ENCODE assay signal across 9 mouse cellular contexts in the genomic region with DNA sequence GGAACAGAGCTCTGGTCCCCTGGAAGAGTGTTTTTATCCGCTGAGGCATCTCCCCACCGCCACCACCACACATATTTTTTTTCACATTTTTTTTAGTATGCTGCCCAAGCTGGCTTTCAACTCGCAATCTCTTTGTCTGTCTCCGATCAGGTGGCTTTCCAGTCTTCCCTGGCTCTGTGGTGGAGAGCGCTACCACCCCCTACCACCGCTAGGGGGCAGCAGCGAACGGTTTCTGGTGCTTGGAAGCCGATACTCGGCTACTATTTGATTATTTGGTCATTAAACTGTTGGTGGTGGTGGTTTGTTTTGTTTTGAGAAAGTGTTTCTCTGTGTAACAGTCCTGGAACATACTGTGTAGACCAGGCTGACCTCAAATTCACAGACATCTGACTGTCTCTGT. TPM values are rescaled to one million over a fixed set of nuclear protein-coding genes. Genes with fewer than 3 reads are reported as not detected.
DNase-seq lines count a peak whose midpoint lies in the region; ATAC-seq and TF ChIP-seq lines count a peak whose summit lies in the region.
"Had no signal": no experiment of that assay in that cellular context is flagged by ENCODE, and none has a peak within 500 bp of the region (broad histone marks: within the 10 kb centered on the region; RNA-seq: fewer than 3 reads in every experiment).

No protein-coding gene starts in this region.

- no peaks in the 10 kb centered on the region for H3K36me3 ChIP-seq in forebrain, postnatal 0 days (ENCODE audit: insufficient read depth)
- H3K36me3 ChIP-seq in forebrain, embryonic 16.5 days (ENCODE audit: control insufficient read depth, insufficient read depth): no peaks in the 10 kb centered on the region
- no peaks in the 10 kb centered on the region for H3K36me3 ChIP-seq in midbrain, embryonic 14.5 days (ENCODE audit: control insufficient read depth, insufficient read depth, low read length)
- no peaks in the 10 kb centered on the region for H3K36me3 ChIP-seq in midbrain, embryonic 13.5 days

- no peaks in the 10 kb centered on the region for H3K9me3 ChIP-seq in forebrain, postnatal 0 days (ENCODE audit: low read length)
- no peaks in the 10 kb centered on the region for H3K9me3 ChIP-seq in forebrain, embryonic 16.5 days (ENCODE audit: control insufficient read depth, low read length)
- H3K9me3 ChIP-seq in midbrain, embryonic 14.5 days (ENCODE audit: control insufficient read depth, low read length): no peaks in the 10 kb centered on the region
- no peaks in the 10 kb centered on the region for H3K9me3 ChIP-seq in midbrain, embryonic 13.5 days

- H3K4me1 ChIP-seq in forebrain, postnatal 0 days (ENCODE audit: insufficient read depth): no peaks in the 10 kb centered on the region
- H3K4me1 ChIP-seq in forebrain, embryonic 16.5 days (replicated peaks; ENCODE audit: control insufficient read depth, insufficient read depth, low read length): no peaks in the 10 kb centered on the region
- H3K4me1 ChIP-seq in midbrain, embryonic 14.5 days (ENCODE audit: control insufficient read depth, insufficient read depth, low read length): no peaks in the 10 kb centered on the region
- no peaks in the 10 kb centered on the region for H3K4me1 ChIP-seq in midbrain, embryonic 13.5 days (replicated peaks)

- DNase-seq in forebrain, postnatal 0 days: peak; percentile 61
- DNase-seq in midbrain, embryonic 14.5 days: peak; percentile 82
- peak; percentile 10 for DNase-seq in cerebellum, adult 9-10 months
- peak; percentile 40 to 57 for DNase-seq in kidney, postnatal 25 days
- DNase-seq in naive thymus-derived CD4-positive, alpha-beta T cell, adult 2 months (ENCODE audit: low read depth): peak; percentile 42
- DNase-seq in gastrocnemius, postnatal 4 days (ENCODE audit: low spot score in 2 of 2): no peak

- WGBS in forebrain, postnatal 0 days: 11% methylated on average over 10 of the region's 10 CpGs
- WGBS in forebrain, embryonic 16.5 days: 9% methylated on average over 10 of the region's 10 CpGs
- WGBS in midbrain, embryonic 14.5 days: 15% methylated on average over 10 of the region's 10 CpGs
- WGBS in midbrain, embryonic 13.5 days: 16% methylated on average over 10 of the region's 10 CpGs

- no peak overlapping the region for H3K9ac ChIP-seq in forebrain, postnatal 0 days
- no peak overlapping the region for H3K9ac ChIP-seq in forebrain, embryonic 16.5 days (replicated peaks; ENCODE audit: low read depth, low read length)
- no peak overlapping the region for H3K9ac ChIP-seq in midbrain, embryonic 14.5 days (replicated peaks; ENCODE audit: low read length)
- H3K9ac ChIP-seq in midbrain, embryonic 13.5 days (replicated peaks): no peak overlapping the region

- H3K27ac ChIP-seq in forebrain, postnatal 0 days (ENCODE audit: low read depth, low read length): no peak overlapping the region
- H3K27ac ChIP-seq in forebrain, embryonic 16.5 days (ENCODE audit: low read length): no peak overlapping the region
- H3K27ac ChIP-seq in midbrain, embryonic 14.5 days (replicated peaks; ENCODE audit: low read depth, low read length): no peak overlapping the region
- no peak overlapping the region for H3K27ac ChIP-seq in midbrain, embryonic 13.5 days

- H3K4me2 ChIP-seq in forebrain, postnatal 0 days (ENCODE audit: low read depth): no peak overlapping the region
- no peak overlapping the region for H3K4me2 ChIP-seq in forebrain, embryonic 16.5 days (ENCODE audit: low read length)
- H3K4me2 ChIP-seq in midbrain, embryonic 14.5 days (ENCODE audit: low read length): no peak overlapping the region
- H3K4me2 ChIP-seq in midbrain, embryonic 13.5 days (replicated peaks): no peak overlapping the region

- TF ChIP-seq CTCF in forebrain, postnatal 0 days (IDR thresholded peaks at IDR 0.05; ENCODE audit: low read depth): peak; percentile 80

- H3K27me3 ChIP-seq in forebrain, postnatal 0 days (ENCODE audit: insufficient read depth, low read length): no peaks in the 10 kb centered on the region
- H3K27me3 ChIP-seq in forebrain, embryonic 16.5 days (replicated peaks; ENCODE audit: control insufficient read depth, insufficient read depth, low read length): no peaks in the 10 kb centered on the region
- H3K27me3 ChIP-seq in midbrain, embryonic 14.5 days (ENCODE audit: control insufficient read depth, insufficient read depth, low read length): no peaks in the 10 kb centered on the region
- H3K27me3 ChIP-seq in midbrain, embryonic 13.5 days: no peaks in the 10 kb centered on the region

- H3K4me3 ChIP-seq in forebrain, postnatal 0 days (ENCODE audit: low read depth, low read length): no peak overlapping the region
- H3K4me3 ChIP-seq in forebrain, embryonic 16.5 days (replicated peaks; ENCODE audit: low read length): no peak overlapping the region
- no peak overlapping the region for H3K4me3 ChIP-seq in midbrain, embryonic 14.5 days (replicated peaks; ENCODE audit: low read depth, low read length)
- no peak overlapping the region for H3K4me3 ChIP-seq in midbrain, embryonic 13.5 days (replicated peaks)
- H3K4me3 ChIP-seq: myocyte had no signal

- no peak; the same call in 1 of the 2 replicates for ATAC-seq in forebrain, postnatal 0 days
- ATAC-seq in forebrain, embryonic 16.5 days: no peak
- ATAC-seq in midbrain, embryonic 14.5 days (ENCODE audit: low FRiP score, low TSS enrichment): no peak
- no peak for ATAC-seq in midbrain, embryonic 13.5 days

RNA-seq across cellular contexts. Expression of gene Cdk1, which starts 18.7 kb away (rescaled TPM):
- total RNA-seq in forebrain, postnatal 0 days (2014; rRNA removed): 44.1 and 51.3 TPM in 2 replicates
- 47.7 and 55.3 TPM in 2 replicates for polyA plus RNA-seq in forebrain, postnatal 0 days (2015; fragmentation: Nextera tagmentation; extraction: Ambion mirVana)
- polyA plus RNA-seq in forebrain, embryonic 16.5 days (2015; fragmentation: Nextera tagmentation; extraction: Ambion mirVana): 154 and 191 TPM in 2 replicates
- 60.5 and 94.2 TPM in 2 replicates for polyA plus RNA-seq in midbrain, embryonic 14.5 days (2014; fragmentation: Nextera tagmentation; extraction: Ambion mirVana)
- 149 and 181 TPM in 2 replicates for polyA plus RNA-seq in midbrain, embryonic 13.5 days (2015; fragmentation: Nextera tagmentation; extraction: Ambion mirVana)
- 10 to 100 TPM; 52.7 to 56.0 TPM for total RNA-seq in gastrocnemius, postnatal 4 days (2021)

RNA-seq across cellular contexts. Expression of gene Ank3, which starts 27.1 kb away (rescaled TPM):
- total RNA-seq in forebrain, postnatal 0 days (2014; rRNA removed): 186 and 267 TPM in 2 replicates
- 33.1 and 56.7 TPM in 2 replicates for polyA plus RNA-seq in forebrain, postnatal 0 days (2015; fragmentation: Nextera tagmentation; extraction: Ambion mirVana)
- polyA plus RNA-seq in forebrain, embryonic 16.5 days (2015; fragmentation: Nextera tagmentation; extraction: Ambion mirVana): 89.5 and 102 TPM in 2 replicates
- 139 and 150 TPM in 2 replicates for polyA plus RNA-seq in midbrain, embryonic 14.5 days (2014; fragmentation: Nextera tagmentation; extraction: Ambion mirVana)
- 102 and 110 TPM in 2 replicates for polyA plus RNA-seq in midbrain, embryonic 13.5 days (2015; fragmentation: Nextera tagmentation; extraction: Ambion mirVana)
- total RNA-seq in gastrocnemius, postnatal 4 days (2021): 100 to 1,000 TPM in 1 of 2 experiments, 10 to 100 TPM in 1; 88.7 to 108 TPM

Comparison
In these comparisons a context has a peak if more than half of its experiments do, and no peak if none do; other contexts are left out.
1. DNase-seq: peak in forebrain, postnatal 0 days (single experiment), midbrain, embryonic 14.5 days (single experiment), cerebellum, adult 9-10 months (single experiment), kidney, postnatal 25 days (2 of 2) and naive thymus-derived CD4-positive, alpha-beta T cell, adult 2 months (single experiment); none in gastrocnemius, postnatal 4 days (0 of 2).